14 mouse cellular contexts compared by ENCODE assay signal in genomic region chr12:84813773-84814172, GRCm38 (mm10). TPM values are rescaled to one million over a fixed set of nuclear protein-coding genes. Genes with fewer than 3 reads are reported as not detected.
DNase-seq lines count a peak whose midpoint lies in the region; TF ChIP-seq lines count a peak whose summit lies in the region.
"Had no signal": no experiment of that assay in that cellular context is flagged by ENCODE, and none has a peak within 500 bp of the region (broad histone marks: within the 10 kb centered on the region; RNA-seq: fewer than 3 reads in every experiment).

No protein-coding gene starts in this region.

- no peaks in the 10 kb centered on the region for H3K36me3 ChIP-seq in kidney, adult 2 months (ENCODE audit: control insufficient read depth, insufficient read depth, low read length)
- H3K36me3 ChIP-seq: limb, embryonic 15.5 days; stomach, embryonic 15.5 days had no signal

- no peak overlapping the region for H3K4me3 ChIP-seq in kidney, adult 2 months (ENCODE audit: insufficient read depth, low read depth, low read length)
- H3K4me3 ChIP-seq: forebrain, embryonic 13.5 days; limb, embryonic 15.5 days; stomach, embryonic 15.5 days had no signal

- peak; percentile 54 to 64 for DNase-seq in cerebellum, postnatal 10 days
- no peak for DNase-seq in cerebellum, adult 11 months
- DNase-seq in lung, adult 18-20 months = peak; percentile 24 to 39
- DNase-seq in lung, postnatal 14 days = no peak
- DNase-seq in ZHBTc4 (ENCODE audit: low read depth, low spot score) = peak; percentile 30
- peak; percentile 40 to 44 for DNase-seq in lung, postnatal 4 days
- DNase-seq in retina, postnatal 1 day = no peak
- DNase-seq in kidney, adult 2 months = no peak
- DNase-seq: gastrocnemius, postnatal 36 days; kidney, adult 11 months; right cerebral cortex, postnatal 4 days had no signal

- WGBS in kidney, adult 2 months = 61% methylated on average over 7 of the region's 7 CpGs

- no peak overlapping the region for H3K27ac ChIP-seq in kidney, adult 2 months (ENCODE audit: insufficient read depth, low read depth, low read length)
- H3K27ac ChIP-seq: forebrain, embryonic 13.5 days; limb, embryonic 15.5 days; stomach, embryonic 15.5 days had no signal

- no peak for TF ChIP-seq POLR2A in kidney, adult 2 months (IDR thresholded peaks at IDR 0.05; ENCODE audit: low read depth, low read length)

- no peak for TF ChIP-seq CTCF in kidney, adult 2 months (conservative IDR thresholded peaks at IDR 0.05; ENCODE audit: insufficient read depth, insufficient read length, low read depth, low read length)

- no peaks in the 10 kb centered on the region for H3K27me3 ChIP-seq in kidney, adult 2 months (replicated peaks; ENCODE audit: control insufficient read depth, insufficient read depth, low read length)
- H3K27me3 ChIP-seq: forebrain, embryonic 13.5 days; stomach, embryonic 15.5 days had no signal

- no peaks in the 10 kb centered on the region for H3K4me1 ChIP-seq in kidney, adult 2 months (ENCODE audit: control insufficient read depth, insufficient read depth, low read length)
- H3K4me1 ChIP-seq: forebrain, embryonic 13.5 days; limb, embryonic 15.5 days; stomach, embryonic 15.5 days had no signal

RNA-seq across cellular contexts. Expression of gene Isca2, which starts 40.7 kb away (rescaled TPM):
- 98.5 and 105 TPM in 2 replicates for polyA plus RNA-seq in kidney, adult 2 months (2012; rRNA removed)

RNA-seq across cellular contexts. Expression of gene Npc2, which starts 40.8 kb away (rescaled TPM):
- 169 and 179 TPM in 2 replicates for polyA plus RNA-seq in kidney, adult 2 months (2012; rRNA removed)

Comparison
In these comparisons a context has a peak if more than half of its experiments do, and no peak if none do; other contexts are left out.
1. DNase-seq: peak in cerebellum, postnatal 10 days (2 of 2), lung, adult 18-20 months (2 of 2), ZHBTc4 (single experiment) and lung, postnatal 4 days (2 of 2); none in cerebellum, adult 11 months (single experiment), lung, postnatal 14 days (single experiment), retina, postnatal 1 day (single experiment) and kidney, adult 2 months (single experiment).